Mouse (Mus musculus): Measurements from ENCODE around the gene Klra2.

- TF ChIP-seq GATA1 (IDR thresholded peaks at IDR 0.05; ENCODE audit: borderline replicate concordance, low read length): no peak
- TF ChIP-seq FLI1 (IDR thresholded peaks at IDR 0.05; ENCODE audit: low read length): no peak
These were observed 43.3 kb upstream of the Klra2 start for GRCm38 (mm10) chr6:131290430-131290829.
